Mouse (Mus musculus) ES-Bruce4 (cell line): ENCODE measurements around the gene Mmp14.
A peak's percentile ranks its signal among the peaks of the same experiment; 100 is the strongest.

Experiments
- CTCF ChIP-seq: IDR thresholded peaks from one replicate; pipeline ENCODE4 v1.8.1; 2011; ENCODE audit warnings: low read depth, low read length
- POLR2A ChIP-seq: IDR thresholded peaks from one replicate; pipeline ENCODE4 v1.8.1; 2011; ENCODE audit warnings: low read length; ENCODE audit not compliant: insufficient read depth

DNA sequence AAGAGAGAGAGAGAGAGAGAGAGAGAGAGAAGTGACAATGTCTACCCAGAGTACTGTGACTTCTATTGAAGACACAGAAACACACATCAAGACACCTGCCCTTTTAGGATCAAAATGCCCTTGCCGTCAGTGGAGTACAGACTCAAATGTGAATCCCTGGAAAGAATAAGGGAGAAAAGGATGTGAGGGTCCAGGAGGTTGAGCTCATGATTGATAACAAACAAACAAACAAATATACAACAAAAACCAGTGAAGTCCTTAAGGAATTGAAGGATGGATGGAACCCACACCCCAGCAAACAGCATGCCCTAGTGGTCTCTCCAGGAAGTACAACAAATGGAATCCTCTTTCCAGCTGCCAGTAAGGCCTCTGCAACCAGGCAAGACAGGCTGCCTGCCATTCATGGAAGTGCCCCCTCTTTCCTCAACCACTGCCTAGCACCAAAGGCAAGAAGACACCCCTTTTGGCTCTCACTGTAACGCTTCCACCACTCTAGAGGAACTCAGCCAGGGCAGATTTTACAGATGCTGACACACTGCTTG, 18.7 kb upstream of the Mmp14 start:
- peak; percentile 46 for TF ChIP-seq CTCF
- no peak for TF ChIP-seq POLR2A
